Mouse (Mus musculus): Measurements from ENCODE around the gene Fndc8. TPM values are rescaled to one million over a fixed set of nuclear protein-coding genes. Genes with fewer than 3 reads are reported as not detected.

The Fndc8 gene
- polyA plus RNA-seq, 1 experiment = 0.04 TPM

DNA sequence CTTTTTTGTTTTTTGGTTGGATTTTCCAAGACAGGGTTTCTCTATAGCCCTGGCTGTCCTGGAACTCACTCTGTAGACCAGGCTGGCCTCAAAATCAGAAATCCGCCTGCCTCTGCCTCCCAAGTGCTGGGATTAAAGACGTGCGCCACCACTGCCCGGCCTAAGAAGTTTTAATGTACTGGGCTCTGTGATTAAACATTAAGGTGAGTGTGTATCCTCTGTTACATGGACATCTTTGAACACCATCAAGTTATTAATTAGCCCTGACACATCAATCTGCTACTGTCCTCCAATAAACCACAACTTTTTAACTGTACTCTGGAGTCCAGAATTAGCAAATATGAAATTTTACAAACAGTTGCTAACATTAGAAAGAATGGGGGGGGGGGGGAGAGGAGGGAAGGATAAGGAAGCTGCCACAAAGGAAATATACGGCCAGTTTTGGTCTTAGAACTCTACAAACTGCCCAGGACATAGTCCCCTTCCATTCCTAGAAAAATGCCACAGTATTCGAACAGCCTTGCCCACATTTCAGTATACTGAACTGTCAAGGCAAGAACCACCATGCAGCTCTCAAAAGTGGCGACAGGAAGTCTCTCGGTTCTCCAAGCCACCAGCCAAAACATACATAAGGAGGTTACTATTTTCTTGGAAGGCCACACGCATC is 22.3 kb upstream of the Fndc8 start:
- DNase-seq (ENCODE audit: low spot score) = no peak

DNA sequence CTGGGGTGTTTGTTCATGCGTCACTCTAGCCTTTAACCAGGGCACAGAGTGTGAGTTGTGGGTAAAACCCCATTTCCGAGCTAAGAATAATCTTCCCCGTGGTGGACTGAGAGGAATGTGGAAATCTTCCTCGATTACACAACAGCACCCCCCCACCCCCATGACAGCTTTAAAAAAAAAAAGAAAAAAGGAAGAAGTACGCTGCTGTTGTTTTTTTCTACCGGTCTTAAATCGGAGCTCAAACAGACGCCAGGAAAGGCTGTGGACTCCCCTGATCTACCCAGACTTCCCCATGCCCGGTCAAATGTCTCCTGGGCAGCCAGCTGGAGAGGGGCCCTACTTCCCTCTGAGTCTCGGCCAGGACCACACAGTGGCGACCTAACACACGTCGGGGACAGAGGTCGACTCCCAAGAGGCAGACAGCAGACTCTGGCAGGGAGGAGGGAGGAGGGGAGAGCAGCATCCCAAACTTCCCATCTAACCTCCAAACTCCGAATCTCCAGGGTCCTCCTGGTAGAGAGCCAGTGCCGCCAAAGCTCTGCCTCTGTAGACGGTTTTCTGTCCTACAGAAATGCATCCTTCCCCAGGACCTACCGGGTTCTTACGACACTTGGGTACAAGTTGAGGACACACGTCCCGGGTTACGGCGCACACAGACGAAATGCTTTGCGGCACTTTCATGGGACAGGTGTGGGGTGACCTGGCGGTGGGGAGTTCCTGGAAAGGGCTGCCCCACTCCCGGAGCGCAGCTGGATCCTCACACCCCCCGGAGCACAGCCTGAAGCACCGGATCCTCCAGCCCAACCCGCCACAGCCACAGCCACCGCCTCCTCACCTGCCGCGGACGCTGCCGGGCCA is 21.5 kb upstream of the Fndc8 start:
- peak; percentile 51 for DNase-seq (ENCODE audit: low spot score)

DNA sequence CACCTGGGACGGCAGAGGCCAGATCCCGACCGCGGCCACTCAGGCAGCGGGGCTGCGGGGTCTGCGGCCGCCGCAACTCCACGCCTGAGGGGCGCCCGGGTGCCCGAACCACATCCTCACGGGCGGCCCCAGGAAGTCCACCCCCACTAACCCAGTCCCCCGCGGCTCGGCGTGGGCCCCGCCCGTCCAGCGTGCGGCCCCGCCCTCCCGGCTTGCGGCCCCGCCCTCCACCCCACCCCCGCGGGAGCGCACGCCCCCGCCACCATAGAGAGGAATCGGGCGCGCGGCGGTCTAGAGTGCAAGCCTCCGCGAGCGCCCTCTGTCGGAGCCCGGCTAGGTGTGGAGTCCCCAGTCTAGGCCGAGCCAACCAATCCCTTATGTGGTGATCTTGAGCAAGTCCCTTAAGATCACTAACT is 20.9 kb upstream of the Fndc8 start, which contains the start of gene Rffl:
Gene Rffl, minus strand, starts transcription at position 180 of the 416 bp plus-strand sequence.
- peak; percentile 92 for DNase-seq (ENCODE audit: low spot score)

- no peak for DNase-seq (ENCODE audit: low spot score)
These were observed 17.0 kb upstream of the Fndc8 start for GRCm38 (mm10) chr11:82874924-82875323.

DNA sequence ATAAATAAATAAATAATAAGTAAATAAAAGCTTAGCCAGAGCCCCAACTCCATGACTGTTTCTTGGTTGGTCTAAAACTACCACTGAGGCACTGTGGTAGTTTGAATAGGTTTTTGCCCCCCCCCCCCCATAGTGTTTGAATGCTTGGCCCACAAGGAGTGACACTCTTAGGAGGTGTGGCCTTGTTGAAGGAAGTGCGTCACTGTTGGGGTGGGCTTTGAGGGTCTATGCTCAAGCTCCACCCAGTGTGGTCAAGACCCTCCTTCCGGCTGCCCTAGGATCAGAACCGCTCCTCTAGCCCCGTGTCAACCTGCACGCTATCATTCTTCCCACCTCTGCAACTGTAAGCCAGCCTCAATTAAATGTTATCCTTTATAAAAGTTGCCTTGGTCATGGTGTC is 16.3 kb upstream of the Fndc8 start:
- no peak for DNase-seq (ENCODE audit: low spot score)

DNA sequence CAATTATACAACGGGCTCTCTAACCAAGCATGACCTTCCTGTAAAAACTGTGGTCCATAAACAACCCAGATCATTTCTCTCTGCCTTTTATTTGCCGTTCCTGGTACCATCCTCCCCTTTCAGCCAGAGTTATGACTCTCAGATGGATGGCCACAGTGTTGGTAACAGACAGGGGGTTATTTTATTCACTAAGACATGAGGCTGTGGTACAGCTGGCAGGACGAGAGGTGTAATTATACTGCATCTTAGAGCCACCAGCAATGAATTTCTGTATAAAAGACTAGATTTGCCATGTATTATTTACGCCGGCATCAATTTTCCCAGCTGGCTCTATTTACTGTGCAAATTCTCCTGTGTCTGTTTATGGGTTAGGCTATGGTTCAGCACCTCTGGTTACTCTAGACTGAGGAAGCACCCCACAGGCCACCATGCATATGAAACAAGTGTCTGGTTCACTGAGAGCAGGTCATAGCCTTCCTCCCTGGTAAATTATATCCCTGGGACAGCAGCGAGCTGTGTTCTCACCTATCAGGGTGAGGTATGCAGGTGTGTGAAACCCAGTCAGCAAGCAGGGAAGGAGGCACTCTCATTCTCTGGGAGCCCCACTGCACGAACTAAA is 14.1 kb upstream of the Fndc8 start:
- no peak for DNase-seq (ENCODE audit: low spot score)

DNA sequence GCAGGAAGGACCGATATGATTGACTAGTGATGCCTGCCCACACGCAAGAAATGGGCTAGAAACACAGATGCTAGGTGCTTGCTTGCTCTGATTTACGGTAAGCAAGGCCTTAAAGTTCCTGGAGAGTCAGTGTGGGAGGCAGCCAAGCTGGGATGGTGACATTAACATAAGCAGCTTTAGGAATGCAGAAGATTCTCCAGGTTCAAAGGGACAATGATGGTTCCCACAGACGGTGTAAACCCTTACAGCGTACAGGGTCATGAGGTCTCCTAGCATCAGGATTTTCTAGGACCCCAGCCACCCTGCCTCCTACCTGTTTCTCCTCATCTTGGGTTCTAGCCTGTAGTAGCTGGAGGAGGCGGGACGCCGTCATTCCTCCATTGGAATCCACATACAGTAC is 8.7 kb upstream of the Fndc8 start:
- DNase-seq (ENCODE audit: low spot score) = no peak

- DNase-seq (ENCODE audit: low spot score) = no peak
These were observed 5.4 kb upstream of the Fndc8 start for GRCm38 (mm10) chr11:82886559-82886958.

DNA sequence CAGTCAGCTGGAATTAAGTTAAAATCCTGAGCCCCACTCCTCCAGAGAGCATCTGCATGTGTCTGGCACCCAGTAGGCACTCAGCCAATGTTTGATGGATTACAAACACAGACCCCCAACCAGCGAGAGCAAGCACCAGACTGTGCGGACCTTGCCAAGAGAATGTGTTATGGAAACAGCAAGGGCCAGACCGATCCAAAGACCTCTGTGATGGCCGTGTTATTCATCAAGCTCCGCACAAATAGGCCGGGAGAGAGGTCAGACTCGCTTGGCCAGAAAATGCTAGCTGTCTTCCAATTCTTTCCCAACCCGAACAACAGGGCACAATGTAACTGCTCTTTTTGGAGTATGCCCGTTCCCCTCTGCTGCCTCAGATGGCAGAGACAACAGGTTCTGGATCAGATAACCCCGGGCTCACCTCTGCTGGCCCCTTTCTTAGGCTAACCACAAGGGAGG is 3.4 kb upstream of the Fndc8 start:
- DNase-seq (ENCODE audit: low spot score) = no peak

GRCm38 (mm10) chr11:82889524-82890341 is 2.2 kb upstream of the Fndc8 start:
- no peak for DNase-seq (ENCODE audit: low spot score)

GRCm38 (mm10) chr11:82890342-82890762 is 1.6 kb upstream of the Fndc8 start, which contains the start of gene Rad51d:
Gene Rad51d (minus strand): TSS chr11:82890614.
- peak; percentile 92 for DNase-seq (ENCODE audit: low spot score)

- no peak for DNase-seq (ENCODE audit: low spot score)
These were observed 5.6 kb downstream of the Fndc8 start for GRCm38 (mm10) chr11:82897478-82897877.

- no peak for DNase-seq (ENCODE audit: low spot score)
These were observed 7.8 kb downstream of the Fndc8 start for GRCm38 (mm10) chr11:82899720-82900119.

DNA sequence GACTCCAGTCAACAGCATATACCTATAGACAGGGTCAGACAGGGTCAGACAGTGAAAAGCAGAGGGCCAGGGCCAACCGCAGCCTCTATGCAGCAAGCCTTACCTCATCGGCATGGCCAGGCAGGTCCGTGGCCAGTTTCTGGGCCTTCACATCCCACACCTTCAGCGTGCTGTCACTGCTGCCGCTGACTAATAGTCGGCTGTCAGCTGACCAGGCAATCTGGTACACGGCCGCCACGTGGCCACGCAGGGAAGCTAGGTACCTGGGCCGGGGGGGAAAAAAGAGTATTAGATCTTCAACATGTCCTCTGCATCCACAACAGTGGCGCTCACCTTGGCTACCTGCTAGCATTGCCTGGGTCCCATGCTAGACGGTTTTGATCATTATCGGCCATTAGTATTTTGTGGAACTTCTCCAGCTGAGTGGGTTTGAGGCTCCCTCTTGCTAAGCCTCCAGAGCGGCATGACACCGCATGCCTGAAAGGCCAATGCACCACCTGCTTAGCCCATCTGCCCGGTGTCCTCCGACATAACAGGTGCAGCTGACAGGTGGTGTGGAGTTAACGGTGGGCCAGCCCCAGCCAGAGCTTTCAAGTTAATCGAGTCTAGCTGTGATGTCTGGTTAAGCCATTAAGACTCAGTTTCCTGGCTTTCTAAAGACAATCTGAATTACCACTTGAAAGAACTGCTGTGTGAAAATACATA is 9.8 kb downstream of the Fndc8 start:
- no peak for DNase-seq (ENCODE audit: low spot score)

GRCm38 (mm10) chr11:82904952-82905351 is 13.0 kb downstream of the Fndc8 start:
- DNase-seq (ENCODE audit: low spot score) = no peak

GRCm38 (mm10) chr11:82905816-82906215 is 13.9 kb downstream of the Fndc8 start:
- DNase-seq (ENCODE audit: low spot score) = no peak

DNA sequence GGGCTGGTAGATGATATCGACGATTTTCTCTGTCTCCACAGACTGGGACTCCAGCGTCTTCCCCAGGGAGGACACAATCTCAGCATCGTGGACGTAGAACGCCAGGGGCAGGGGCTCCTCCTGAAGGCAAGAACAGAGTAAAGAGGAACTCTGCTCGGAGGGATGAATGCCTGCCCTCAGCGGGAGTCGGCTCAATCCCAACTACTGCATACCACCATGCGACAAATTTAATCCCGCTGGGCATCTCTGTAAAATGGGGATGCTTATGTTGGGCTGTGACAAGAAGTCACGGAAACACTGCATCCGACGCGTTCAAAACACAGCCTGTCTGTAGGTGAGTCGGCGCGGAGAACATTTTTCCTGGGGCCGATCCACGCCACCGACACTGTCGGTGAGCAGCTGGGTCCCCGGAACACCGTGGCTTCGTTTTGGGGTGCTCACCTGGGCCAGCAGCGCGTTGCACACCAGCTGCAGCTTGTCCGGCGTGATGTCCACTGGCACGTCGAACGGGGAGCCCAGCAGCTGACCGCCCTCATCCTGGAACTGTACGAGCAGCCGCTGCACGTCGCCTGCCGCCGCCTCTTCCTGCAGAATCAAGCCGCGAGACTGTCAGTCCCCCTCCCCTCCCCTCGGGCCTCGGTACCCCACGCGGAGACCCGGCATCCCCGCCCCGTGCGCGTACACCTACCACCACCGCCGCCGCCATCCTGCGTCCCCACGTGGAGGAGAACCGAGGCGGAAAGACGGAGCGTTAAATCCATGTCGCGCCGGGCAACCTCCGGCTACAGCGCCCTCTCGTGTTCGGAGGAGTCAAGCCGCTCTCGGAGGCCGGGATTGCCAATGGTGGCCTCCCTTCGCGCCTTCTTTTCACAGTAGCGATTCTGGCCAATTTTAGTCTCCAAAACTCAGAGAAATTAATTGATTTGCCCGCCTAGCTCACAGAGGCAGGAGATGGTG is 16.0 kb downstream of the Fndc8 start, which contains the start of gene Nle1:
Gene Nle1, minus strand, starts transcription at position 761 of the 957 bp plus-strand sequence.
- DNase-seq (ENCODE audit: low spot score) = peak; percentile 93

DNA sequence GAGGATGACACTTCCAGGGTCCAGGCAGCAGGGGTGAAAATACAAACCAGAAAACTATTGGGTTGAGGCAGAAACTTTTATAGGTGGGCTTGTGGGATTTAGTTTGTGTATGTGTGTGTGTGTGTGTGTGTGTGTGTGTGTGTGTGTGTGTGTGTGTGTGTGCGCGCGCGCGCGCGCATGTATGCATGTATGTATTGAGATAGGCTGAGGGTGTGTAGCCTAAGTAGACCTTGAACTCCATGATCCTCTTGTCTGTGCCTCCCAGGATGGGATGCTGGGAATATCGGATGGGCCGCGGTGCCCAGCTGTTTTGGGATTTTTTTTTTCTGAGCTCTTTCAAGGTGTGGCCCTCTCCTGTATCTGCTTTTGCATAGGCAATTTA is 16.7 kb downstream of the Fndc8 start:
- DNase-seq (ENCODE audit: low spot score) = no peak

GRCm38 (mm10) chr11:82910250-82910649 is 18.3 kb downstream of the Fndc8 start, which contains the start of gene Unc45b:
Gene Unc45b (plus strand): TSS chr11:82910550.
- no peak for DNase-seq (ENCODE audit: low spot score)
